ENCODE assay signal across 8 mouse cellular contexts in the genomic region with DNA sequence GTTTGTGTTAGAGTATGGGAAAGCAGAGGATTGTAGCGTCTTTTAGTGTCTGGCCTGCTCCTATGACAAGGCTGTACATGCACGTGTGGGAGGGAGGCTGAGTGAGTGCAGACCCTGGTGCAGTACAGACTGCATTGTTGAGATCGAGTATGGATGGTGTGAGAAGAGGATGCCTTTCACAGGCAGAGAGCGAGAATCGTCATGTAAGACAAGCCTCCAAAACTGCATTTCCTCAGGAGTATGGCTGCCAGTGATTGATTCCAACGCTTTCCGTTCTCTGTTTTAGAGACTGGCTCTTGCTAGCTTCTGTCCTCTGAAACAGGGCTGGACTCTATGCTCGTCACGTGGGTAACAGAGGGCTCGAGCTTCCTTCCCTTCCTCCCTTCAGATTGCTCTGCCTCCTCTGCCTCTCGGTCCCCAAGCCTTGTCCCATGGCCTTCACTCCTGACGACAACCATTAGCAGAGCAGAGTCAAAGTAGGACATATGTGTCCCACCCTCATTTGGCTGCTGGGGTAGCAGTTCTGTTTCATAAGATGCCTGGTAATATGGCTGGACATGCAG. TPM values are rescaled to one million over a fixed set of nuclear protein-coding genes. Genes with fewer than 3 reads are reported as not detected.
A peak's percentile ranks its signal among the peaks of the same experiment; 100 is the strongest.
DNase-seq lines count a peak whose midpoint lies in the region; ATAC-seq and TF ChIP-seq lines count a peak whose summit lies in the region.
"Had no signal": no experiment of that assay in that cellular context is flagged by ENCODE, and none has a peak within 500 bp of the region (broad histone marks: within the 10 kb centered on the region; RNA-seq: fewer than 3 reads in every experiment).

No protein-coding gene starts in this region.

- intact Hi-C loops in heart, postnatal 10 days (cut with DNase I), result no loop called here

- H3K27me3 ChIP-seq in kidney, embryonic 15.5 days, result no peaks in the 10 kb centered on the region
- H3K27me3 ChIP-seq in lung, postnatal 0 days (replicated peaks; ENCODE audit: insufficient read depth, low read length), result no peaks in the 10 kb centered on the region

- TF ChIP-seq POLR2A in embryonic fibroblast, embryonic 13.5 days (IDR thresholded peaks at IDR 0.05; ENCODE audit: low read depth, low read length), result no peak

- H3K9me3 ChIP-seq in kidney, embryonic 15.5 days (replicated peaks), result no peaks in the 10 kb centered on the region
- H3K9me3 ChIP-seq in lung, postnatal 0 days (ENCODE audit: low read length), result no peaks in the 10 kb centered on the region

- H3K27ac ChIP-seq in kidney, embryonic 15.5 days, result peak overlapping the region; percentile 77
- peak overlapping the region; percentile 99 for H3K27ac ChIP-seq in embryonic fibroblast, embryonic 13.5 days (ENCODE audit: insufficient read depth, low read length)
- no peak overlapping the region; the same call in 1 of the 2 replicates for H3K27ac ChIP-seq in lung, postnatal 0 days (ENCODE audit: low read length)

- ATAC-seq in kidney, embryonic 15.5 days (replicated peaks; ENCODE audit: low FRiP score), result peak; percentile 22; the same call in 1 of the 2 replicates
- ATAC-seq in lung, postnatal 0 days, result peak; percentile 39
- no peak for ATAC-seq in CD4-positive, CD25-positive, alpha-beta regulatory T cell, adult 4 months

- TF ChIP-seq CTCF in embryonic fibroblast, embryonic 13.5 days (IDR thresholded peaks at IDR 0.05; ENCODE audit: borderline replicate concordance, insufficient read depth, low read length), result no peak
- TF ChIP-seq CTCF in lung, postnatal 0 days (IDR thresholded peaks at IDR 0.05), result no peak

- no peaks in the 10 kb centered on the region for H3K36me3 ChIP-seq in kidney, embryonic 15.5 days
- no peaks in the 10 kb centered on the region for H3K36me3 ChIP-seq in lung, postnatal 0 days (ENCODE audit: insufficient read depth, low read length)

- no peak overlapping the region for H3K4me3 ChIP-seq in kidney, embryonic 15.5 days (replicated peaks)
- no peak overlapping the region for H3K4me3 ChIP-seq in embryonic fibroblast, embryonic 13.5 days (ENCODE audit: insufficient read depth, low read length)
- no peak overlapping the region for H3K4me3 ChIP-seq in lung, postnatal 0 days (ENCODE audit: low read depth, low read length)

- H3K9ac ChIP-seq in kidney, embryonic 15.5 days, result peak overlapping the region; percentile 31; the same call in 1 of the 2 replicates
- no peak overlapping the region for H3K9ac ChIP-seq in lung, postnatal 0 days (replicated peaks; ENCODE audit: low read depth)

- no peak for DNase-seq in kidney, adult 8-10 months
- peak; percentile 59 to 64 for DNase-seq in heart, postnatal 10 days
- peak; percentile 21 for DNase-seq in lung, postnatal 0 days (ENCODE audit: low spot score)
- DNase-seq in adipocyte (ENCODE audit: low spot score), result no peak
- DNase-seq: cerebellum, adult 18-20 months had no signal

- H3K4me1 ChIP-seq in kidney, embryonic 15.5 days, result peaks cover 85% of the 10 kb centered on the region
- H3K4me1 ChIP-seq in embryonic fibroblast, embryonic 13.5 days (ENCODE audit: control insufficient read depth, insufficient read depth, low read length), result peaks cover 41% of the 10 kb centered on the region
- peaks cover 35% of the 10 kb centered on the region for H3K4me1 ChIP-seq in lung, postnatal 0 days (ENCODE audit: insufficient read depth, low read depth, low read length)

- TF ChIP-seq EP300 in lung, postnatal 0 days (IDR thresholded peaks at IDR 0.05), result no peak

- H3K4me2 ChIP-seq in kidney, embryonic 15.5 days, result peak overlapping the region; percentile 36
- no peak overlapping the region for H3K4me2 ChIP-seq in lung, postnatal 0 days (replicated peaks; ENCODE audit: low read depth, low read length)

- 22% methylated on average over 12 of the region's 12 CpGs for WGBS in kidney, embryonic 15.5 days
- WGBS in lung, postnatal 0 days, result 42% methylated on average over 12 of the region's 12 CpGs

RNA-seq across cellular contexts. Expression of a gene that starts 12.4 kb away (rescaled TPM):
- 66.0 and 71.5 TPM in 2 replicates for polyA plus RNA-seq in kidney, embryonic 15.5 days (2015; fragmentation: Nextera tagmentation; extraction: Ambion mirVana)
- polyA plus RNA-seq in embryonic fibroblast, embryonic 13.5 days (2011; ENCODE audit: insufficient read length, low read depth, missing spikeins), result 130 and 134 TPM in 2 replicates
- 100 to 1,000 TPM in 1 of 2 experiments, 10 to 100 TPM in 1; 87.2 to 125 TPM for total RNA-seq in heart, postnatal 10 days (2021)
- polyA plus RNA-seq in lung, postnatal 0 days (2015; fragmentation: Nextera tagmentation; extraction: Ambion mirVana), result 87.3 and 96.6 TPM in 2 replicates
- 10 to 100 TPM; 40.6 to 59.7 TPM for polyA plus RNA-seq in CD4-positive, CD25-positive, alpha-beta regulatory T cell, adult 4 months (2017; shearing (Covaris generic))

Comparison
In these comparisons a context has a peak if more than half of its experiments do, and no peak if none do; other contexts are left out.
1. DNase-seq: peak in heart, postnatal 10 days (2 of 2) and lung, postnatal 0 days (single experiment); none in kidney, adult 8-10 months (0 of 2) and adipocyte (single experiment).